Mouse (Mus musculus): Measurements from ENCODE around the gene Gm3453.
"Not testable (repeated sequence)": the region's sequence is repeated elsewhere in the genome, so short reads cannot be mapped to it uniquely, and the experiment has no call there.

Gene Gm3453

GRCm38 (mm10) chr14:5979037-5979436 is at the start of gene Gm3453:
TSS of gene Gm3453 (minus strand) at chr14:5979137.
- DNase-seq: not testable (repeated sequence)

- not testable (repeated sequence) for DNase-seq
Measured at GRCm38 (mm10) chr14:5987136-5987535, 8.2 kb upstream of the Gm3453 start.

GRCm38 (mm10) chr14:5962441-5962840 is 16.5 kb downstream of the Gm3453 start:
- not testable (repeated sequence) for DNase-seq

GRCm38 (mm10) chr14:5961635-5962034 is 17.3 kb downstream of the Gm3453 start, which contains the start of gene Gm3248:
TSS of gene Gm3248 (minus strand) at chr14:5961745.
- DNase-seq: not testable (repeated sequence)

- not testable (repeated sequence) for DNase-seq
Measured at GRCm38 (mm10) chr14:5961102-5961501, 17.8 kb downstream of the Gm3453 start.

- DNase-seq: not testable (repeated sequence)
Measured at GRCm38 (mm10) chr14:5960479-5960878, 18.5 kb downstream of the Gm3453 start.

- not testable (repeated sequence) for DNase-seq
Measured at GRCm38 (mm10) chr14:5923276-5923675, 55.7 kb downstream of the Gm3453 start.
